Mouse (Mus musculus) urinary bladder, adult 18-20 months (tissue): ENCODE results near the gene Rin2.

Experiments used
- DNase-seq, 2 experiments: peaks; one replicate each; pipeline ENCODE4 v3.0.0; 2022; ENCODE audit warnings: low spot score in 2 of 2, mixed read lengths in 2 of 2

The Rin2 gene

GRCm38 (mm10) chr2:145788562-145789346, 113.7 kb downstream of the Rin2 start:
- no peak for DNase-seq

DNA sequence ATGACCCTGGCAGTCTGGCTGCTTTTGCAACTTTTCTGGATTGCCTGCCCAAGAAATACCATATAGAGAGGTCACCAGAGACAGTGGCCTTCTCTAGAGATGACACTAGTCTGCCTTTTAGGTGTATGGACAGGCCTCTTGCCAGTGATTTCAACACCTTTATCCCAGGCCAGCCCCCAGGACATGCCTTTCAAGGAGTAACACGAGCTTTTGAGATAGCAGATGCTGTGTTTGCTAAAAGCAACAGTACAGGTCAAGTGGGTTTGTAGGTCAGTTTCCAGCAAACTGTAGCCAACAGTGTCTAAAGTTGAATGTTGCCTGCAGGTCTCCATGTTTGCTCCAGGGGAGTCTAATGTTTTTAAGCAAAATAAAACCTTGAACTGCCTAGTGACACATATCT, 118.7 kb downstream of the Rin2 start:
- DNase-seq: no peak

DNA sequence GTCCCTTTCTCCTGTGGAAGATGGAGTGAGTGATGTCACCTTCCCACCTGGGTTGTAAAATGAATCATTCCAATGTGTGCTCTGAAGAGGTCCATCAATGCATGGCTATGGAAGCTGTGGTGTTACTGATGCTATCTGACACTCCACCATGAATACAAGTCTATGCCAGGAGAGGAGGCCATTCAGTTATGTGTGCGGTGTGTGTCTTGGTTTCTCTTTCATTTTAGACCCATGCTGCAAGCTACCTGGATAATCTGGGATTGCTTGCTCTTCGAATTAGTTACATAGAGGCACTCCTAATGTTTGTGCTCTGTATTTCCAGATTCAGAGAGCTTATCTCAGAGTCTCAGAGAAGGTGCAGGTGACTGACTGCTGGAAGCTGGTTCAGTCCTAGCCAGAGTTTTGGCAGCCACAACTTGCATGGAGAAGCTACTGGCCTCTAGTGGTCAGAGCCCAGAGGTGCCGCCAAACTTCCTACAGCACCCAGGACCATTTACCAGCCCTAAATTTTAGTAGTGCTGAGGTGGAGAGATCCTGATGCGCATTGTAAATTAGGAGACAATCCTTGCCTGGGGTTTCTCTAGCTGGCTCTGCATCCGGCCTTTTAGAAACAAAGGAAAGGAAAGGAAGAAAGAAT, 119.4 kb downstream of the Rin2 start:
- DNase-seq: peak; percentile 36 to 50

DNA sequence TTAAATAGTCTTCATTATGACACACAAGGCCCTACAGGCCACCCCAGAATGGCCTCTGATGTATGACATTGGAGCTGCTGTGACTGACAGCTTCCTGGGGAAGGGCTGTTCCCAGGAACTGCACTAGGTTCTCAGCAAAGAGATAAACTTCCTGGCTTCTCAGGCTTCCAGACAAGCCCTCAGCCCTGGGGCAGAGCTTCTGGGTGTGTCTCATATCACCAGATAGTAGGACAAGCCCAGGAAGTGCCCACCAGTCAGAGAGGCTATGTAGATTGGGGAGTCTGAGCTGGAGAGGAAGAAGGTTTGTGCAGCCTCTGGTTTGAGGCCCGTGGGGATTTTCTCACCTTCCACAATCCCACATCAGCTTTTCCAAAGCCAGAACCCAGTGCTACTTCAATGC, 122.8 kb downstream of the Rin2 start:
- DNase-seq: no peak

DNA sequence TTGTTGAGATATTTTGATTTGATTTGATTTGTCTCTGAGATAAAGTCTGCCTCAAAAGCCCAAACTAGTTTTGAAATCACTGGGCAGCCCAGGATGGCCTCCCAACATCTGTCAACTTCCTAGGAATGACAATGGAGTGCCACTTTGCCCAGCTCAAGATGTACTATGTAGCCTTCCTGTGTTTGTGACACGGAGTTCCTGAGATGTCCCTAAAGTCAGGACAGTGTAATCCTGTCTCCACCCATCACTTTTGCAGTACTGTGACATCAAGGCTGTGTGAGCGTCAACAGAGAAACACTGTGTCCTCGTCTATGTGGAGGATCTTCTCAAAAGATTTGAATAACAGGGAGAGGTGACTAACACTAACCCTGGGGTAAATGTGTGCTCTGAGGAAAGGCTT, 123.9 kb downstream of the Rin2 start:
- DNase-seq: no peak

DNA sequence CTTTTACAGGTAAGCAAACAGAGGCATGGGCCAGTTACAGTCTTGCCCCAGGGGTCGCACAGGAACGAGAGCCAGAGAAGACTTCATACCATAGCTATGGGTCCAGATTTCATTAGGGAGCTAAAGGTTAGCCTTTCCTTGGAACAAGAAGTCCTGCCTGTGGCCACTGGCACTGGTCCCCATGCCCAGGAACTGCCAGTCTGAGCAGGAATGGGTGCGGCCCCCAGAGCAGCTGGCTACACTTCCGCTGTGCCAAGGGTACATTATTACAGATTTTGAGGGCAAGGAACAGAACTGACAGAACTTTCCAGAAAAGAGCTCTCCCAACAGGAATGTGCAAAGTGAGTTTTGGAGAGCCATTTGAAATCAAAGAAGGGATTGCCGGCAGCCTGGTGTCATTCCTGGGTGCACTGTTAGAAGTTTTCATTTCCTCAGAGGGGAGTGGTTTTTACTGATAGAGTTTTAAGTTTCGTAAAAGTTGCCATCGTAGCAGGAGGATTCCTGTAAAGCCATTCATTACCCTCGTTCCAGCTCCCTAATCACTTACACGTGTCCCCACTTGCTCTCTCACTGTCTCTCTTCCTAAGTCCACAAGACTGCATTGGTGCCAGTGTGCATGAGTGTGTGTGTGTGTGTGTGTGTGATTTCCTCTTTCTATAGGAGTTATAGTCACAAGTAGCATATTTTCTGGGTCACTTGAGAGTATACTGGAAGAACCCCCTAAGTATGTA, 126.5 kb downstream of the Rin2 start:
- no peak for DNase-seq

GRCm38 (mm10) chr2:145802626-145803025, 127.6 kb downstream of the Rin2 start:
- no peak for DNase-seq

- no peak for DNase-seq
Measured at GRCm38 (mm10) chr2:145803822-145804342, 128.9 kb downstream of the Rin2 start.

GRCm38 (mm10) chr2:145804524-145804923, 129.5 kb downstream of the Rin2 start:
- no peak for DNase-seq

DNA sequence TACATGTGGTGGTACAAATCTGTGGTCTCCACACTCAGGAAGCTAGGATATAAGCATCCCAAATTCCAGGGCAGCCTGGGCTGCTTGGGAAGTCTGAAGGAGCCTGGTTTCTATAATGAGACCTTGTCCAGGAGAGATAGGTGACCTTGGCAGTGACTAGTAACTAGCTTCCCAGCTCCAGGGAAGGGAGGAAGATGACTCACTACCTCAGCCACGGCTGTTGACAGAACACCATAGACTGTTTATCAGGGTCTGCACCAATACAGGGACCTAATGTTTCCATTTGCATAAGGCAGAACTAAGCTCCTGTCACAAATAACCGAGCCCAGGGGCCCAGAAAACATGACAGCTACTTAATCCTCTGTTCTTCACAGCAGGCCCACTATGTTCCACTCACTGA, 132.3 kb downstream of the Rin2 start:
- no peak for DNase-seq

DNA sequence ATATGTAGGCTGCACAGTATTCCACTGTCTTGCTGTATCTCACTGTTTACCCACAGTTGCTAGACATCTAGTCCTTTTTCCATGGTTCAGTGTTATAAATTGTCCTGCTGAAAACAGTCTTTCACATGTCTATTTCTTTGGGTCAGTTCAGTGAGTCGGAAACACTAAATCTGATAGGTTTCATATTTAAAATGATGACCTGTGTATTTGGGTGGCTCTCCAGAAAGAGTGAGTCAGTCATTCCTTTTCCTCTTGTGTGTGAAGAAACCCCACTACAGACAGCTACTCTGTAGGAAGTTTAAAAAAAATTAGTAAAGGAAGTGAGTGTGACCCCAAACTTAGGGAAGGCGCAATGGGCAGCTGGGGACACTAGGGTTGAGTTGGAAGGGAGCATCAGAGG, 133.2 kb downstream of the Rin2 start:
- no peak for DNase-seq

DNA sequence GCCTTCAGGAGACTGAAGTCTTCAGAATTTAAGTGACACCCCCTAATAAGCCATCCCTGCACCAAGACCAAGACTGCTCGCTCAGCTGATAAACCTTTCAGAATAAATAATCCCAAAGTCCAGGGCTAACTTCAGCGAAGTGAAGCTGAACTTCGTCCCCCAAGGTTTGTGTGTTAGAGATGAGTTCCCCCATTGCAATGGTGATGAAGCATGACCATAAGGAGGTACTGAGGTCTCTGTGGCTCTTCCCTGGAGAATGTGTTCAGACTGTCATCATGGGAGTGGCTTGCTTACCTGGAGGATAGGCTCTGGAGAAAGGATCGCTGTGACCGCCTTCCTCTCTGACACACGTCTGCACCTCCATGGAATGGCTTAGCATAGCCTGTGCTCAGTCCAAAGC, 133.7 kb downstream of the Rin2 start:
- no peak for DNase-seq

DNA sequence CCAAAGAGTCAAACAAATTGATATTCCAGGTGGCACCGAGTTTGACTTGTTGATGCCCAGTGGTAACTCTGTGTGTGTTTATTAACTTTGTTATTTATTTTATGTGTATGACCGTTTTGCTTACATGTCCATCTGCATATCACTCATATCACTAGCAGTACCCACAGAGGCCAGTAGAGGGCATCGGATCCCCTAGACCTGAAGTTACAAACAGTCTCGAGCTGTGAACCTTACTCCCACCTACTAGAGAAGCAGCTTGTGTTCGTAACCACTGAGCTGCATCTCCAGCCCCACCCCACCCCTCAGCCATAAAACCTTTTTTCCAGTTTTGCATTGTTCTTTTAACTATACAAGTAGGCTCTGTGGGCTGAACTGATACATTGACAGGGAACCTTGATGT, 135.7 kb downstream of the Rin2 start:
- no peak for DNase-seq

DNA sequence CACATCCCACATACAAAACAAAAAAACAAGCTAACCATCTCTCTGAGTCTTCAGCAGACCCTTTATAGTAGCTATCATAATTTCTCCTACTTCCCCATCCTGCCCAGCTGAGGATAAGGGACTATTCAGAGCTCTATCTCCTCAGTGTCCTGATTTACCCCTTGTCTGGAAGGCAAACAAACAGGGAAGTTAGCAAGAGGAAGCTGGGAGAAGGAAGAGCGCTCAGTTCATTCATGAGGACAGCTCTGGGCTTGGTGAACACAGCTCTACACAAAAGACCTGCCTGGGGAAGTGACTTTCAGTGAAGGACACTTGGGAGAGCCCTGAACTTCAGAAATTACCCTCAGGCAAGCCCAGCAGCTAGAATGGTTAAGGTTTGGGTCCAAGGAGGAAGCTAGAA, 137.8 kb downstream of the Rin2 start:
- DNase-seq: no peak

- DNase-seq: no peak
Measured at GRCm38 (mm10) chr2:145817195-145817594, 142.2 kb downstream of the Rin2 start.

- DNase-seq: peak in 1 of 2 experiments; percentile 25
Measured at GRCm38 (mm10) chr2:145822013-145822782, 147.2 kb downstream of the Rin2 start.

GRCm38 (mm10) chr2:145822783-145823729, 148.0 kb downstream of the Rin2 start:
- DNase-seq: peak; percentile 50 to 84

DNA sequence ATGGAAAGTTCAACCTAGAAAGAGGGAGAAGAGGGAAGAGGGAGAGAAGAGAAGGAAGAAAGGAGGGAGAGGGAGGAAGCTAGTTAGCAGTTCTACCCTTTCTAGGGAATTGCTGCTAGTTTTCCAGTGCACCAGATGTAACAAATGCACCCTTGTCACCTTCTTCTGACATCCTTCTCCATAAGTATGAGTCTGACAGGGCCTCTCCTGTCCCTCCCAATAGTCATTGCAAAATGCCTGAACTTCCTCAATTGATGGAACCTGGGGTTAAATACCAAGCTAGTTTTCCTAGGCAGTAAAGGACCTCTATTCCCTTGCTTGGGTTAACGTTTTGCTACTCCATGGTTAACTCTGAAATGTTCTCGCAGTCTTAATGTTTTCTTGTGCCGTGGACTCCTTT, 149.7 kb downstream of the Rin2 start:
- no peak for DNase-seq

- no peak for DNase-seq
Measured at GRCm38 (mm10) chr2:145825221-145825620, 150.2 kb downstream of the Rin2 start.

GRCm38 (mm10) chr2:145827930-145828329, 152.9 kb downstream of the Rin2 start:
- DNase-seq: no peak

GRCm38 (mm10) chr2:145828603-145829002, 153.6 kb downstream of the Rin2 start:
- DNase-seq: no peak
